ENCODE assay signal across 20 mouse cellular contexts in the genomic region with DNA sequence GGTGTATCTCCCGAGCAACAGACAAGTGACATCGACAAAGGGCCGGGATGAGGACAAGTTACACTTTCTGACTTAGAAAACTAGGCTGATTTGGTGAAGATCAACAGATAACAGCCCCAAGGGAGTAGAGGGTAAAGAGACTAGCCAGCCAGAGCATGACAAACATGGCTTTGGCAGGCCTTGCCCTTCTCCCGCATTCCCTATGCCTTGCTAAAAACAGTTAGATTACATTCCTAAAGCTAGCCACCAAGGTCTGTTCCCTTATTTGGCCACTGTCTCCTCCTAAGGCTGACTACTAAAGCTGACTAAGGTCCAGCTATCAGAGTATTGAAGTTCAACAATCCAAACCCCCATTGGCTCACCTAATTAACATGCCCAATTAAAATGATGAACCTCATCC.
DNase-seq lines count a peak whose midpoint lies in the region; ATAC-seq lines count a peak whose summit lies in the region.
"Had no signal": no experiment of that assay in that cellular context is flagged by ENCODE, and none has a peak within 500 bp of the region (broad histone marks: within the 10 kb centered on the region; RNA-seq: fewer than 3 reads in every experiment).

No protein-coding gene starts in this region.

- no peak overlapping the region for H3K4me2 ChIP-seq in heart, embryonic 14.5 days (ENCODE audit: low read length)
- H3K4me2 ChIP-seq: hindbrain, embryonic 13.5 days had no signal

- no peak for ATAC-seq in heart, embryonic 14.5 days (ENCODE audit: insufficient number of reproducible peaks, insufficient read depth, low FRiP score, low read depth)
- ATAC-seq: CD4-positive, CD25-positive, alpha-beta regulatory T cell, adult 4 months; inflammation-experienced regulatory T-cells, adult 6 months had no signal

- no peaks in the 10 kb centered on the region for H3K9me3 ChIP-seq in heart, embryonic 14.5 days (ENCODE audit: control insufficient read depth, low read length)
- H3K9me3 ChIP-seq: forebrain, embryonic 10.5 days; hindbrain, embryonic 13.5 days; midbrain, embryonic 10.5 days had no signal

- H3K27ac ChIP-seq in heart, embryonic 14.5 days (replicated peaks in 1 of 2; ENCODE audit: control insufficient read depth in 1 of 2, insufficient read depth in 1 of 2, low read depth in 2 of 2, low read length in 2 of 2) = peak overlapping the region; percentile 28 to 43
- H3K27ac ChIP-seq: forebrain, embryonic 10.5 days; hindbrain, embryonic 13.5 days; layer of hippocampus, adult 2 months; macrophage; midbrain, embryonic 10.5 days had no signal

- H3K27me3 ChIP-seq in heart, embryonic 14.5 days (ENCODE audit: control insufficient read depth, insufficient read depth, low read length) = no peaks in the 10 kb centered on the region
- H3K27me3 ChIP-seq: hindbrain, embryonic 13.5 days had no signal

- peaks cover 6 to 23% of the 10 kb centered on the region in 2 experiments for H3K4me1 ChIP-seq in heart, embryonic 14.5 days (ENCODE audit: control insufficient read depth in 2 of 2, insufficient read depth in 2 of 2, low read length in 2 of 2)
- H3K4me1 ChIP-seq: forebrain, embryonic 10.5 days; hindbrain, embryonic 13.5 days; midbrain, embryonic 10.5 days had no signal

- no peak overlapping the region for H3K4me3 ChIP-seq in heart, embryonic 14.5 days (ENCODE audit: control insufficient read depth in 1 of 2, insufficient read depth in 1 of 2, low read depth in 1 of 2, low read length in 2 of 2)
- H3K4me3 ChIP-seq: forebrain, embryonic 10.5 days; hindbrain, embryonic 13.5 days; layer of hippocampus, adult 2 months; midbrain, embryonic 10.5 days had no signal

- peaks cover 13% of the 10 kb centered on the region for H3K36me3 ChIP-seq in heart, embryonic 14.5 days (ENCODE audit: control insufficient read depth, insufficient read depth, low read length)

- WGBS in heart, embryonic 14.5 days = 65% methylated on average over 4 of the region's 4 CpGs

- intact Hi-C loops in heart, postnatal 14 days (cut with DNase I) = no loop called here

- peak; percentile 28 for DNase-seq in adrenal gland, adult 2 months
- DNase-seq in adrenal gland, adult 18-20 months (ENCODE audit: low spot score in 2 of 2) = no peak
- no peak for DNase-seq in heart, postnatal 14 days
- peak; percentile 58 for DNase-seq in ovary, adult 18-20 months (ENCODE audit: low spot score)
- no peak for DNase-seq in ovary, postnatal 14 days (ENCODE audit: low spot score)
- no peak for DNase-seq in cerebellum, adult 18-20 months
- no peak for DNase-seq in cerebellum, adult 11-12 months
- DNase-seq: cerebellum, postnatal 10 days; kidney, adult 2 months; kidney, postnatal 10 days; lung, adult 18-20 months; thymus, postnatal 25 days had no signal

- no peak overlapping the region for H3K9ac ChIP-seq in heart, embryonic 14.5 days (ENCODE audit: low read length)
- H3K9ac ChIP-seq: hindbrain, embryonic 13.5 days had no signal

Comparison
In these comparisons a context has a peak if more than half of its experiments do, and no peak if none do; other contexts are left out.
1. DNase-seq: peak in adrenal gland, adult 2 months (single experiment) and ovary, adult 18-20 months (single experiment); none in adrenal gland, adult 18-20 months (0 of 2), heart, postnatal 14 days (0 of 2), ovary, postnatal 14 days (single experiment), cerebellum, adult 18-20 months (0 of 2) and cerebellum, adult 11-12 months (single experiment).